13 mouse cellular contexts compared by ENCODE assay signal in the genomic region with DNA sequence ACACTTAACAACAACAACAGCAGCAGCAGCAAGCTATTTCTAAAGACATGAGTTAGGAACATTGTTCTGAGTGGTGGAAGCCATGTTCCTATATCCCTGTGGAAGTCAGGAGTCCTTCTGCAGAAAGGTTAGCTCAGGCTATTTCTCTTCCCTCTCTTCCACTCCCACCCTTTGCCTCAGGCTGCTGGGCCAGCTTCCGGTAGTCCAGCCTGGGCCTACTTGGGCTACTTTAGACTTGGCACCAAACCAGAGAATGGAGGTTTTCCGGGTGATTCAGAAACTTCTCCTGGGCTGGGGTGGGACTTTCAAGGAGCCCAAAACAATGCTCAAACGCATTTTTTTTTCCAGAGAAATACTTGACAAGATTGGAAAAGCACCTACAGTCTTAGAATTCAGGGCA.
DNase-seq lines count a peak whose midpoint lies in the region; ATAC-seq lines count a peak whose summit lies in the region.
"Had no signal": no experiment of that assay in that cellular context is flagged by ENCODE, and none has a peak within 500 bp of the region (broad histone marks: within the 10 kb centered on the region; RNA-seq: fewer than 3 reads in every experiment).

No protein-coding gene starts in this region.

- H3K4me3 ChIP-seq in forebrain, embryonic 16.5 days (replicated peaks; ENCODE audit: low read length): no peak overlapping the region
- no peak overlapping the region for H3K4me3 ChIP-seq in forebrain, embryonic 15.5 days
- H3K4me3 ChIP-seq in limb, embryonic 10.5 days: no peak overlapping the region
- H3K4me3 ChIP-seq: erythroblast, embryonic 14.5 days; heart, embryonic 15.5 days had no signal

- H3K27ac ChIP-seq in forebrain, embryonic 16.5 days (ENCODE audit: low read length): no peak overlapping the region
- no peak overlapping the region for H3K27ac ChIP-seq in forebrain, embryonic 15.5 days (replicated peaks)
- no peak overlapping the region for H3K27ac ChIP-seq in limb, embryonic 10.5 days
- H3K27ac ChIP-seq: heart, embryonic 15.5 days; hindbrain, embryonic 14.5 days had no signal

- ATAC-seq in forebrain, embryonic 16.5 days: peak; percentile 32; the same call in 1 of the 2 replicates
- no peak for ATAC-seq in forebrain, embryonic 15.5 days (replicated peaks)
- ATAC-seq in erythroid progenitor cell, adult 5-6 weeks (replicated peaks; ENCODE audit: low FRiP score, poor library complexity, severe bottlenecking): no peak

- peak; percentile 97 for DNase-seq in 3T3-L1 (ENCODE audit: low read depth, low spot score)
- peak; percentile 52 for DNase-seq in large intestine, adult 2 months (ENCODE audit: low read depth, low spot score)
- peak; percentile 67 for DNase-seq in lung, postnatal 36 days
- no peak for DNase-seq in kidney, adult 18-20 months
- DNase-seq in limb, embryonic 10.5 days (ENCODE audit: low spot score): no peak

- WGBS in forebrain, embryonic 16.5 days: 79% methylated on average over 3 of the region's 3 CpGs
- WGBS in forebrain, embryonic 15.5 days: 78% methylated on average over 3 of the region's 3 CpGs
- 12% methylated on average over 3 of the region's 3 CpGs for WGBS in large intestine, adult 2 months
- 90% methylated on average over 3 of the region's 3 CpGs for WGBS in limb, embryonic 10.5 days

- H3K9me3 ChIP-seq in forebrain, embryonic 16.5 days (ENCODE audit: control insufficient read depth, low read length): no peaks in the 10 kb centered on the region
- no peaks in the 10 kb centered on the region for H3K9me3 ChIP-seq in forebrain, embryonic 15.5 days
- H3K9me3 ChIP-seq in limb, embryonic 10.5 days (replicated peaks): no peaks in the 10 kb centered on the region
- H3K9me3 ChIP-seq: G1E; heart, embryonic 15.5 days had no signal

- no peak overlapping the region for H3K9ac ChIP-seq in forebrain, embryonic 16.5 days (replicated peaks; ENCODE audit: low read depth, low read length)
- no peak overlapping the region for H3K9ac ChIP-seq in forebrain, embryonic 15.5 days (replicated peaks)
- H3K9ac ChIP-seq: heart, embryonic 15.5 days; hindbrain, embryonic 14.5 days had no signal

- no peaks in the 10 kb centered on the region for H3K27me3 ChIP-seq in forebrain, embryonic 16.5 days (replicated peaks; ENCODE audit: control insufficient read depth, insufficient read depth, low read length)
- no peaks in the 10 kb centered on the region for H3K27me3 ChIP-seq in forebrain, embryonic 15.5 days
- no peaks in the 10 kb centered on the region for H3K27me3 ChIP-seq in limb, embryonic 10.5 days (ENCODE audit: low read depth, poor library complexity, severe bottlenecking)
- H3K27me3 ChIP-seq: heart, embryonic 15.5 days had no signal

- no peaks in the 10 kb centered on the region for H3K36me3 ChIP-seq in forebrain, embryonic 16.5 days (ENCODE audit: control insufficient read depth, insufficient read depth)
- H3K36me3 ChIP-seq in forebrain, embryonic 15.5 days: no peaks in the 10 kb centered on the region
- H3K36me3 ChIP-seq in limb, embryonic 10.5 days: no peaks in the 10 kb centered on the region
- H3K36me3 ChIP-seq: G1E; heart, embryonic 15.5 days had no signal

- H3K4me1 ChIP-seq in forebrain, embryonic 16.5 days (replicated peaks; ENCODE audit: control insufficient read depth, insufficient read depth, low read length): no peaks in the 10 kb centered on the region
- H3K4me1 ChIP-seq in forebrain, embryonic 15.5 days: no peaks in the 10 kb centered on the region
- H3K4me1 ChIP-seq in limb, embryonic 10.5 days: no peaks in the 10 kb centered on the region
- H3K4me1 ChIP-seq: heart, embryonic 15.5 days had no signal

- no peak overlapping the region for H3K4me2 ChIP-seq in forebrain, embryonic 16.5 days (ENCODE audit: low read length)
- no peak overlapping the region for H3K4me2 ChIP-seq in forebrain, embryonic 15.5 days (replicated peaks)
- H3K4me2 ChIP-seq: heart, embryonic 15.5 days; hindbrain, embryonic 14.5 days; liver, embryonic 11.5 days had no signal

Comparison
In these comparisons a context has a peak if more than half of its experiments do, and no peak if none do; other contexts are left out.
1. DNase-seq: peak in 3T3-L1 (single experiment), large intestine, adult 2 months (single experiment) and lung, postnatal 36 days (single experiment); none in kidney, adult 18-20 months (single experiment) and limb, embryonic 10.5 days (single experiment).